Mouse (Mus musculus) lung, postnatal 14 days (tissue): ENCODE results near the gene Tshz2.

Experiments
- DNase-seq: peaks from one replicate; pipeline ENCODE4 v3.0.0; 2021

Gene Tshz2

DNA sequence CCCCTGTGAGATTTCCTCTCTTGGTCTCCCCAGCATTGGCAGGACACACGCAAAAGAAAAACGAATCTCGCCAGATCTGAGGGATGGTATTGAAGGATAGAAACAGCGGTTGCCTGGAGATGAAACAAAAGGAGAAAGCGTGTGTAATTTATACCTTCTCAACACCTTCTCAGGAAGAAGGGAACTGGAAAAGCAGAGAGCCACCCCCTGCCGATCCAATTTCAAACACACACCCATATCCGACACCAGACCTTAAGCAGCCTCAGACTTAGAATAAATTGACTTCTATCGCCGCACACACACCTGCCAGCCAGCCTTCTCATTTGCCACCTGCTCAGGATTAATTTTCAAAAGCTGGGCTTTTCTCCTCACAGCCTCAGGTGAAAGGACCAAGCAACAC is 390.9 kb downstream of the Tshz2 start:
- no peak for DNase-seq

GRCm38 (mm10) chr2:170024939-170025338 is 392.1 kb downstream of the Tshz2 start:
- no peak for DNase-seq

GRCm38 (mm10) chr2:170025896-170026295 is 393.1 kb downstream of the Tshz2 start:
- no peak for DNase-seq

GRCm38 (mm10) chr2:170027837-170028236 is 395.0 kb downstream of the Tshz2 start:
- peak; percentile 28 for DNase-seq

DNA sequence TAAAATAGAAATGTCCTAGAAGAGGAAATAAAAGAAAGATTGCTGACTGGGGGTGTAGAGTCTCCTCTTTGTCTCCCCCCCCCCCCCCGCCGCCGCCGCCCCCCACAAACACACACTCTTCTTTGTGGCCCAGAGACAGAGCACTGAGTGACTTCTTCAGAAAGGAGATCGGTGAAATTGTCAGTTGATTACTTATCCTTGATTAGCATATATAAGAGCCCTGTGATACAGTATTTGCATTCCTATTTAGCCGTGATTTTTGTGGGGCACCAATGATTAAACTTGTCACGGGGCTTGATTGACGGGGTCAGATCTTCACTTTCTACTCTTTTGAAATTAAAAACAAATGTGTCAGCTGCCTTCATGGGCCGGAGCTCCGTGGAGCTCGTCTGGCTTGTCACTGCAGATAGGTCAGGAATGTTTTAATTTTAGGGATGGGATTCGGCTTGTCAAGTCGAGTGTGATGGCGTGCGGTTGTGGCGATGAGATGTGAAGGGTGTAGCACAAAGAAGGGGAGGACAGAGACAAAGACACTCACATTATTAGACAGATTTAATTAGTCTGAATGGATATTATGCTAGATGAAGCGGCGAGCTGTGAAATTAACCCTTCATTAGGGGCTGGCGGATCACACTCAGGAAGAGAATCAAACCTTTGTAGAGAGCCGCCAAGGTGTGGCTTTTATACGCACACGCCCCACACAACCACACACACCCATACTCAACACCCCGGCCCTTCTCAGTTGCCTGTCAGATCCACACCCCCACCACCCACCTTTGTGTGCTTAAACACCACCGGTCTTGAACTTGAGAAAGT is 395.9 kb downstream of the Tshz2 start:
- no peak for DNase-seq

DNA sequence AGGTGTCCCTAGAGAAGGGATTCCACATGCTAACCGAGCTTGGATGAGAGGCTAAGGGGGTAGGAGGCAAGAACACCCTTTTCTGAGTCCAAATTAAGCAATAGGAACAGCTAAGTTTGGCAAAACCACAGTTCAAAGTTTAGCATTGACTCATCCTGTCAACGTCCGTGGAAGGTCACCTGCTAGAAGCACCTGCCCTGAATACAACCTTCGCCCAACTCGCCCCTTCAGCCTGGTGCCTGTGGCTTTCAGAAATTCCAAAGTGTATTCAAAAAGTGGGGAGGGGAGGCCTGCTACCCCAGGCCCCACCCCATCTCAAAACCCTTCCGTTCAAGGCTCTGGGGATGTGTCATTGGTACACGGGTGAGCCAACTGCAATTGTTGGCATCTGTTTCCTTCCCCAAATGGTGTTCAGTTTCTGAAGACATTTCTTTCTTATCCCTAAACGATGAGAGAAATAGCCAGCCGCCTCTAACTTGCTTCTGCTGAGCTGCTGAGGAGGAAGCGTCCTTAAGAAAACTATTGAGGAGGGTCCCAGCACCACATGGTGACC is 396.6 kb downstream of the Tshz2 start:
- no peak for DNase-seq

GRCm38 (mm10) chr2:170031226-170031625 is 398.4 kb downstream of the Tshz2 start:
- no peak for DNase-seq

DNA sequence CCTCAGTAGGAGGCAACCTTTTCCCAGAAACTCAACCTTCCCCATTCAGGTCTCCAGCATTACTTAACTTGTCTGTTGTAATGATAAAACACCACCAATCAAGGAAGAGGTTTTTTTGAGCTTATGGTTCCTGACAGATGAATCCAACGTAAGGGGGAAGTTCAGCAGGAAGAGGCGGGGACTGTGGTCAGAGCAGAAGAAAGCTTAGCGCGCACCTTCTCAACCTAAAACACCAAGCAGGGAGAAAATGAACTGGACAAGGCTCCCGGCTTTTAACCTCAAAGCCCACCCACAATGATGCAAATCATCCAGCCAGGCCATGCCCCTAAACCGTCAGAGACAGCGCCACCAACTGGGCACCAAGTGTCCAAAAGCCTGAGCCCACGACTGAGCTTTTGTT is 399.1 kb downstream of the Tshz2 start:
- no peak for DNase-seq

GRCm38 (mm10) chr2:170033219-170033618 is 400.4 kb downstream of the Tshz2 start:
- DNase-seq = no peak

DNA sequence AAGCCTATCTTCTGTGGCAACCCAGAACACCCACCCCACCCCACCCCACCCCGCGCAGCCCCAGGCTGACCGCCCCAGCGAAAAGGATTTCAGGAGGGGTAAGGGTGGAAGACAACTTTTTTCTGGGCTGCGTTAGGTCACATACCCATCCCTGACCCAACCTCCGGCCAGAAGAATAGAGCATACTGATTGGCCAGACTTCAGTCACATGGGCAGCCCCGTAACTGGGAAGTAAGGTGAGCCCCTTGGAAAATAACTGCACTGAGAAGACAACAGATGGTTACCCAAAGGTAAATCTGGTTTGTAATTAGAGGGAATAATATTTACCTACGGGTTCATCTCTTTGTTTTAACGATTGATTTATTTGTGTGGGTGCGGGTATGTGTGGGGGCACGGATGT is 402.0 kb downstream of the Tshz2 start:
- no peak for DNase-seq

GRCm38 (mm10) chr2:170036791-170037241 is 404.0 kb downstream of the Tshz2 start:
- no peak for DNase-seq

- no peak for DNase-seq
Observed at GRCm38 (mm10) chr2:170037346-170037745, 404.5 kb downstream of the Tshz2 start.

GRCm38 (mm10) chr2:170039772-170040171 is 407.0 kb downstream of the Tshz2 start:
- DNase-seq = no peak

DNA sequence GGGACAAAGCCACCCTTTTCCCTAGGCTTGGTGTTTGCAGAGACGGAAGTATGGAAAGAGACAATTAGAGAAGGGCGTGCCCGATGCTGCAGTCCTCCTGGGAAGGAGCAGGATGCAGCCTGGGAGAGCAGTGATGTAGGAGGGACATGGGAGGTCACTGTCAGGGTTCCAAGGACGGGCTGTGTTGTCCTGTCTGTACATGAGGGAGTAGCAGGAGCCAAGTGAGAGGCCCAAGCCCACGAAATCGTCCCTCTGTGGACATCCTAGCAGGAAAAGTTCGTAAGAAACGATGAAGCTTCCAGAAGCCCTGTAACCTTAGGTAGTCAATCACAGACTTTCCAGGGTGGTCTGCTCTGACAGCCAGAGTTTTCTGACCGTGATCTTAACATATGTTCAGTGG is 408.3 kb downstream of the Tshz2 start:
- DNase-seq = peak; percentile 15

GRCm38 (mm10) chr2:170042471-170043213 is 409.8 kb downstream of the Tshz2 start:
- no peak for DNase-seq

GRCm38 (mm10) chr2:170043290-170043689 is 410.5 kb downstream of the Tshz2 start:
- no peak for DNase-seq

- DNase-seq = no peak
Observed at GRCm38 (mm10) chr2:170045896-170046295, 413.1 kb downstream of the Tshz2 start.

DNA sequence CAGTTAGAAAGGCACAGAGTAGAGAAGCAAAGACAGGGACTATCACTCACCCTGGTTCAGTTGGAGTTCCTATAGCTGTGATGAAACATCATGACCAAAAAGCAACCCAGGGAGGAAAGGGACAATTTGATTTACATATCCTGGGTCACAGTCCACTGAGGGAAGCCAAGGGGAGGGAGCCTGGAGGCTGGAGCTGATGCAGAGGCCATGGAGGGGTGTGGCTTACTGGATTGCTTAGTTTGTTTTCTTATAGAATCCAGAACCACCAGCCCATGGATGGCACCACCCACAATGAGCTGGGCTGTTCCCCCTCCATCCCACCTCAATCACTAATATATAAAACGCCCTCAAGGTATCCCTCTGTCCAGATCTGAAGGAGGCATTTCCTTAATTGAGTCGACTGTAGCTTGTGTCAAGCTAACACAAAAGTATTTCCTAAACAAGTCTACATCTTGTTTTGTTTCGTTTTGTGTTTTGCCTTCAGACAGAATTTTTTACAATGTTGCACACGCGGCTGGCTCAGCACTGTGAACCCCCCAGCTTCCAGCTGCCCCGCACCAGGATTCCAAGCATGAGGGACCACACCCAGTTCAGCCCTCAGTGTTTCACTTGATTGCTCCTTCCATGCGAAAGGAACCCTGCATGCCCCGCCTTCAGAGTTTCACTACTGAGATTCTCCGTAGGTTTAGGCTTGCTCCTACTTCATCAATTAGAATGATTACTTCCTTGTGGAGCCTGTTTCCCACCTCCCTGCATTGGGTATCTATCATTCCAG is 413.7 kb downstream of the Tshz2 start:
- no peak for DNase-seq

DNA sequence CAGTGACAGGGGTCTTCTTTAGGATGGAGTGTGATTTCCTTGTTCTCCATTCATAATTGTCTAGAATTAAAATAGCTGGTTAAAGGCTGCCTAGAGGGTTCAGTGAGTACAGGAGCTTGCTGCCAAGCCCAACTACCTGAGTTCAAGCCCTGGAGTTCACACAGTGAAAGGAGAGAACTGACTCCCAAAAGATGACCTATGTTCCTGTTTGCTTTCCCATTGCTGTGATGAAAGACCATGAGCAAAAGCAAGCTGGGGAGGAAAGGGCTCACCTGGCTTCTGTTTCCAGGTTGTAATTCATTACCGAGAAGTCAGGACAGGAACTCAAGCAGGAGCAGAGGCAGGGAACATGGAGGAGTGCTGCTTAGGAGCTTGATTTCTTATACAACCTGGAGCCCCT is 416.0 kb downstream of the Tshz2 start:
- DNase-seq = no peak

- DNase-seq = no peak
Observed at GRCm38 (mm10) chr2:170050651-170051050, 417.8 kb downstream of the Tshz2 start.

DNA sequence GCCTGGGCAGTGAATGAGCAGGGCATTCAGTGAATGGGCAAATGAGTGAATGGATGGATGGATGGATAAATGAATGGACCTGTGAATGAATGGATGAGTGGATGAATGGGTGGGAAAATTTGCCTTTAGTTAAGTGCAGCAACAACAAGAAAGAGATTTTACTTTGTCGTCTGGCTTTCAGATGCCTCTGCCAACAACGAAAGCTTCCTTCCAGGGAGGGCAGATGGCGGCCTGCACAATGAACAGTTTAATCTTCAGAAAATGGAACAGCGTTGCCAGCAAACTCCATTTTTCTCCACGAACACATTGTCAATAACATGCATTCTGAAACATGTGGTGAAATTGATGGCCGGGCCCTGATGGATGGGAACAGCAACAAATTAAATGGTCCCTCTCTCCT is 418.6 kb downstream of the Tshz2 start:
- no peak for DNase-seq

DNA sequence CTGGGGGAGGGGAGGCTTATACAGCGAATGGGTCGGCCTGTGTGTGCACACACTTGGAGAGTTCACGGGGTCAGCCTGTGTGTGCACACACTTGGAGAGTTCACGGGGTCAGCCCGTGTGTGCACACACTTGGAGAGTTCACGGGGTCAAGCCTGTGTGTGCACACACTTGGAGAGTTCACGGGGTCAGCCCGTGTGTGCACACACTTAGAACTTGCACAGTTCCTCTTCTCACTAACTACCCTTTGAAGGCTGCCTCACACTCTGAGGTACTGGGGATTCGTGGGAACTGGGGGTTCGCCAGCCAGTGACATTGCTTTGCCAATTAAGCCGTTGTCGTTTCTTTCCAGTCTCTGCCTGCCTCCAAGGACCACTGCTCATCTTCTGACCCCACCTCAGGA is 422.1 kb downstream of the Tshz2 start:
- no peak for DNase-seq

- peak; percentile 57 for DNase-seq
Observed at GRCm38 (mm10) chr2:170055413-170055812, 422.6 kb downstream of the Tshz2 start.
